Mouse (Mus musculus) limb, embryonic 13.5 days (tissue): ENCODE measurements around the gene Emilin2. TPM values are rescaled to one million over a fixed set of nuclear protein-coding genes. Genes with fewer than 3 reads are reported as not detected.

Experiments used
- ATAC-seq: fragments of 200-750 bp; cut with Nextera tagmentation; 2 replicates; pipeline ENCODE4 v1.8.0; 2017; ENCODE audit warnings: low read depth, moderate number of reproducible peaks, moderate TSS enrichment; ENCODE audit not compliant: low FRiP score
- H3K27ac ChIP-seq: fragments of 300-500 bp; sonication (generic); 2 replicates; pipeline ENCODE4 v1.5.1; 2015; ENCODE audit warnings: inconsistent platforms, mild to moderate bottlenecking, moderate library complexity
- H3K27me3 ChIP-seq: fragments of 300-500 bp; sonication (generic); 2 replicates; pipeline ENCODE4 v1.6.1; 2015; ENCODE audit warnings: mild to moderate bottlenecking, inconsistent platforms
- H3K36me3 ChIP-seq: fragments of 300-500 bp; sonication (generic); 2 replicates; pipeline ENCODE4 v1.6.1; 2015; ENCODE audit warnings: inconsistent platforms, mild to moderate bottlenecking, moderate library complexity
- H3K4me1 ChIP-seq: fragments of 300-500 bp; sonication (generic); 2 replicates; pipeline ENCODE4 v1.6.1; 2015; ENCODE audit warnings: inconsistent platforms
- H3K4me2 ChIP-seq: fragments of 300-500 bp; sonication (generic); replicated peaks from 2 replicates; pipeline ENCODE4 v1.6.1; 2015; ENCODE audit warnings: inconsistent platforms, mild to moderate bottlenecking, moderate library complexity
- H3K4me3 ChIP-seq: fragments of 300-500 bp; sonication (generic); 2 replicates; pipeline ENCODE4 v1.5.1; 2015; ENCODE audit warnings: moderate library complexity, mild to moderate bottlenecking, inconsistent platforms
- H3K9ac ChIP-seq: fragments of 300-500 bp; sonication (generic); 2 replicates; pipeline ENCODE4 v1.6.1; 2015; ENCODE audit warnings: mild to moderate bottlenecking, inconsistent platforms
- H3K9me3 ChIP-seq: fragments of 300-500 bp; sonication (generic); 2 replicates; pipeline ENCODE4 v1.6.1; 2016; ENCODE audit warnings: inconsistent platforms
- WGBS: fragments of 180-500 bp; shearing (Covaris S2); methylation state at CpG from one replicate; pipeline ENCODE4 v1.1.7; 2015; 5-methylcytosine and 5-hydroxymethylcytosine counted together
- polyA plus RNA-seq: library from polyadenylated mRNA; unstranded; fragments of >200 nt; fragmentation: Nextera tagmentation; extraction: Ambion mirVana; gene quantifications from 2 replicates; pipeline ENCODE4 v1.2.1, GENCODE M21; 2015

Gene Emilin2
- polyA plus RNA-seq, 1 experiment from 2014 or later = 19.1 TPM

DNA sequence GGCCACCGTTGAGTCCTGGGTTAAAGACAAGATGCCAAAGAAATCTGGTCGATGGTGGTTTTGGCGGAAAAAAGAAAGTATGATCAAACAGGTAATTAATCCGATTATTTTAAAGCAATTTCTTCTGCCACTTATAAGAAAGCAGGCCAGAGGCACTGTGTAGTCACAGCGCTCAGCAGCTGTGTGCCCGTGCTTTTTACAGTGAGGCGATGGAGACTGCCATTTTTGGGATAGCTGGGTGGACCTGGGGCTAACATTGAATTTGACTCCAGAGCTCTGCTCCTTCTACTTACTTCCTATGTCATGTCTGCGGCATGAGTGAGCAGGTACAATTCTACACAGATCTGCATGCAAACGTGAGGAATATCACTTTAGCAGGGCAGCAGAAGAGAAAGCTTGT, 71.0 kb downstream of the Emilin2 start:
- 91% methylated on average over 9 of the region's 9 CpGs for WGBS
- Histone ChIP-seq H3K36me3 (peaks cover 95% of the 10 kb centered on the region), H3K4me2 (no peak overlapping the region), H3K4me3 (no peak overlapping the region), H3K9ac (no peak overlapping the region), H3K27ac (no peak overlapping the region), H3K9me3 (no peaks in the 10 kb centered on the region), H3K27me3 (no peaks in the 10 kb centered on the region), H3K4me1 (no peaks in the 10 kb centered on the region)
- no peak for ATAC-seq

DNA sequence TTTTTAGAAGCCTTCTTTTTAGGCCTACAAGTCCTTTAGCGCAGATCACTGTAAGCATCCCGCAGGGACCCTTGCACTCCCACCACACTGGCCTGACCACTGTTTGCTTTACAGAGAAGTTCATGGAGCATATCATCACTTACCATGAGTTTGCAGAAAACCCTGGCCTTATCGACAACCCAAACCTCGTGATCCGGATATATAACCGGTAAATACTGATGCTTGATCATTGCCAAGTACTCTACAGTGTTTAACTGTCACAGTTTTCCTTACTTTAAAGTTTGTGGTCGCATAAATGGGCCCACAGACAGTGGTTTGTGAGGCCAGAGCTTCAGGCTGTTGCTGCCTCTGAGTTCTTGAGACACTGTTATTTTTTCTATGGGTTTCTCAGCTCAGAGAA, 73.3 kb downstream of the Emilin2 start:
- H3K27me3 ChIP-seq = no peaks in the 10 kb centered on the region
- H3K4me3 ChIP-seq = no peak overlapping the region
- no peak overlapping the region for H3K27ac ChIP-seq
- ATAC-seq = no peak
- H3K4me1 ChIP-seq = no peaks in the 10 kb centered on the region
- H3K9me3 ChIP-seq = no peaks in the 10 kb centered on the region
- peaks cover 89% of the 10 kb centered on the region for H3K36me3 ChIP-seq
- WGBS = 94% methylated on average over 7 of the region's 7 CpGs
- no peak overlapping the region for H3K4me2 ChIP-seq
- H3K9ac ChIP-seq = no peak overlapping the region

DNA sequence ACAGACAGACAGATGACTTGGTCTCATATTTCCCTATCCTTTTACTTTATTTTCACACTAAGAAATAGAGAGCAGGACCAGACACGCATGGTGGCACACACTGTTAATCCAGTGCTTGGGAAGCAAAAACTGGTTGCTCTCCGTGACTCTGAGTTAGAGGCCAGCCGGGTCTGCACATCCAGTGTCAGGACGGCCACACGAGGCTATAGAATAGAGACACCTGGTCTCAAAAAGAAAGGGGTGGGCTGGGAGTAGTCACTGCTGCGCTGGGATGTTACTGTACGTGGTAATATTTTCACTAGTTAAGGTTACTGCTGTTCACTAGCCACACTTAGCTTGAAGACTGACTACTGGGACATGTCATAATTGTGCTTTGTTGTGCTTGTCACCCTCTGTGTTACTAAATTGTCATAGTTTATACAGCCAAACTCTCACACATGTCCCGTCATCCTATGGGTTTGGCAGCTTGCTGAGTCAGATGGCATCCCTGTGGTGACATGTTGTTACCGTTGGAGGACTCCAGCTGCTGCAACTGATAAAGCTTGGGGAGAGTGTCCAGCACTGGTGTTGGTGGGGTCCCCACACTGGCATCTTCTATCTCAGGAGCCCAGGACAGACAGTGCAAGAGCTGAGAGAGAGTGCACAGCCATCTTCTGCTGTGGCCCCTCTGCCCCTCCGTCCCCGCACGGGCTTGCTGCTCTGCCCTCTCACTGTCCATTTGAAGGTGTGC, 76.4 kb downstream of the Emilin2 start:
- peaks cover 82% of the 10 kb centered on the region for H3K36me3 ChIP-seq

DNA sequence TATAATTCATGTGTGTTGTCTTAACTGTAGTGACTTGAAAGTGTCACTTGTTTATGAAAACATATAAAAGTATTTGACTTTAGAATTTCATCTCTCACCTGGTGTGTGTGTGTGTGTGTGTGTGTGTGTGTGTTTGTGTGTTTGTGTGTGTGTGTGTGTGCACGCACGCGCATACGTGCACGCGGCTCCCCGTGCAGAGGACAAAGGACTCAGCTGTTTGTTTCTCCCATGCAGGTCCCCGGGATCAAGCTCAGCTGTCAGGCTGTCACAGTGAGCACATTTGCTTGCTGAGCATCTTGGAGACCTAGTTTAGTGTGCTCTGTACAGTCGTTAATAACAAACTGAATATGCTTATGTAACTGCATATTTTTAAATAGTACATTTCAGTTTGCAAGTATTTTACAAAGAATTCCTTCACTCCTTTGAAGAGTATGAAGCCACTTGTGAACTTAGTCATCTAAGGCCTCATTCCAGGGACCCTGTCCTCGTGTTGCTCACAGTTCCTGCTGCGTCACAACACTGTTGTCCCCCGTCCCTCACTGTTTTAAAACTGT, 77.7 kb downstream of the Emilin2 start:
- Histone ChIP-seq H3K4me3 (no peak overlapping the region), H3K36me3 (peaks cover 78% of the 10 kb centered on the region), H3K27ac (no peak overlapping the region), H3K4me2 (no peak overlapping the region), H3K4me1 (0 out of 2 replicates have a peak, but pooled peaks cover 6% of the 10 kb centered on the region), H3K9me3 (no peaks in the 10 kb centered on the region), H3K9ac (no peak overlapping the region), H3K27me3 (no peaks in the 10 kb centered on the region)
- 92% methylated on average over 12 of the region's 12 CpGs for WGBS
- ATAC-seq = no peak

More for the DNA sequence above, 76.4 kb downstream of the Emilin2 start:
- Histone ChIP-seq H3K4me3 (no peak overlapping the region), H3K4me2 (no peak overlapping the region), H3K27ac (no peak overlapping the region), H3K27me3 (no peaks in the 10 kb centered on the region), H3K9me3 (no peaks in the 10 kb centered on the region), H3K4me1 (no peaks in the 10 kb centered on the region), H3K9ac (no peak overlapping the region)
- no peak for ATAC-seq
- 86% methylated on average over 12 of the region's 12 CpGs for WGBS

DNA sequence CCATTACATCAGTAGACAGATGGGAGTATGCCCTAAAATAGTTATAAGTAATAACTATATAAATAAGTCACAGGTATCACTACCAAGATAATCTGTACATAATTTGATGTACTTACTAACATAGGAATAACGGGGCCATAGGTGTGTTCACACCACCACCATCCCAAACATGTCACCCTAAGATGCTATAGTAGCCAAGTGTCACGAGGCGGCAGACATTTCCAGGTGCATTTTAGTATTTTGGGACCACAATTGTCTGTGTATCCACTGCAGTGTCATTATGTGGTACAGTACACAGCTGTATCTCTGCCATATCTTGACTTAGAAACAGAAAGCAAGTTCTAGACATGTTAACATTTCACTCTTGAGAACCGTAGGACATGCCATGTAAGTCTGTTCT, 78.6 kb downstream of the Emilin2 start:
- Histone ChIP-seq H3K27ac (no peak overlapping the region), H3K9me3 (no peaks in the 10 kb centered on the region), H3K9ac (no peak overlapping the region), H3K27me3 (no peaks in the 10 kb centered on the region), H3K36me3 (peaks cover 69% of the 10 kb centered on the region), H3K4me3 (no peak overlapping the region), H3K4me2 (no peak overlapping the region), H3K4me1 (0 out of 2 replicates have a peak, but pooled peaks cover 6% of the 10 kb centered on the region)
- 96% methylated on average over 4 of the region's 4 CpGs for WGBS
- no peak for ATAC-seq

DNA sequence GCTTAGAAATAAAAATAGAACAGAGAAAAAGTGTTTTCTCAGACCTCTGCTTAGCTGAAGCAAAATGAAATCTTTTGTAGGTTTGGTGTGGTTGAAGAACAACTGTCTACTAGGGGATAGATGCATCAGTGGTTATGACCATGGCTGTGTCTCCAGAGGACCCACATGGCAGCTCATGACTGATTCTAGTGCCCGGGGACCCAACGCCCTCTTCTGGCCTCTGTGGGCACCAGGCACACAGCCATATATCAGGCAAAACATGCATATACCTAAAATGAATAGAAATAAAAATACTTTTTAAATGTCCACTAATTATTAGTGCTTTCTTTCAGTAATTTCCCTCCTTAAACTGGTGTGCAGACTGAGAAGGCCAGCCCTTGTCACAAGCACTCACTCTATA, 79.8 kb downstream of the Emilin2 start:
- Histone ChIP-seq H3K9me3 (no peaks in the 10 kb centered on the region), H3K4me1 (0 out of 2 replicates have a peak, but pooled peaks cover 6% of the 10 kb centered on the region), H3K27me3 (no peaks in the 10 kb centered on the region), H3K36me3 (peaks cover 64% of the 10 kb centered on the region), H3K27ac (no peak overlapping the region), H3K9ac (no peak overlapping the region), H3K4me2 (no peak overlapping the region), H3K4me3 (no peak overlapping the region)
- ATAC-seq = no peak
- WGBS = 86% methylated on average over 2 of the region's 2 CpGs

DNA sequence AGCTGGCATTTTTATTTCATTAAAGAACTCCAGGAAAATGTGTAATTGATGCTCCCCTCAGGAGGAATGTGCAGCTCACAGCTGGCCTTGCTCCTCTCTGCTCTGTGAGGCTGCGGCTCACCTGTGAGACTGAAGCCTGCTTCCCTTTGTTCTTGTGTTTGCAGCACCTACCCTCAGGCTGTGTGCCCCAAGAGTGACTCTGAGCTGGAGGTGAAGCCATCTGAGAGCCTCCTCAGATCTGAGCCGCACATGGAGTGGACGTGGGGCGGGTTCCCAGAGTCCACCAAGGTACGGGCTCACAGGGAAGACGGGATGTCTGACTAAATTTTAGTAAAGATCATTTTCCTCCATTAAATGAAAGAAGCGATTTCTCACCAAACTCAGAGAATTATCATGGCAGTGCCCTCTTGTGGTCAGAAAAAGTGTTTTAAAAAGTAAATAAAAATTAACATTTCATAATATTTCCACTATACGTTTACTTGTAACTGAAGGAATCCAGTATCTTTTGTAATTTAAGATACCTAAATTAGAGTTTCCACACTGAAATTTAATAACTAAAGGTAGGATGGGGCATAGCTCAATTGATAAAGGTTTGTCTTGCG, 81.6 kb downstream of the Emilin2 start:
- no peak overlapping the region for H3K4me3 ChIP-seq
- ATAC-seq = 0 out of 2 replicates have a peak, but pooled peaks have one; percentile 8
- no peak overlapping the region for H3K27ac ChIP-seq
- no peaks in the 10 kb centered on the region for H3K27me3 ChIP-seq
- WGBS = 60% methylated on average over 9 of the region's 9 CpGs
- H3K9ac ChIP-seq = no peak overlapping the region
- H3K4me1 ChIP-seq = 0 out of 2 replicates have a peak, but pooled peaks cover 6% of the 10 kb centered on the region
- no peaks in the 10 kb centered on the region for H3K9me3 ChIP-seq
- peaks cover 50% of the 10 kb centered on the region for H3K36me3 ChIP-seq
- H3K4me2 ChIP-seq = no peak overlapping the region

DNA sequence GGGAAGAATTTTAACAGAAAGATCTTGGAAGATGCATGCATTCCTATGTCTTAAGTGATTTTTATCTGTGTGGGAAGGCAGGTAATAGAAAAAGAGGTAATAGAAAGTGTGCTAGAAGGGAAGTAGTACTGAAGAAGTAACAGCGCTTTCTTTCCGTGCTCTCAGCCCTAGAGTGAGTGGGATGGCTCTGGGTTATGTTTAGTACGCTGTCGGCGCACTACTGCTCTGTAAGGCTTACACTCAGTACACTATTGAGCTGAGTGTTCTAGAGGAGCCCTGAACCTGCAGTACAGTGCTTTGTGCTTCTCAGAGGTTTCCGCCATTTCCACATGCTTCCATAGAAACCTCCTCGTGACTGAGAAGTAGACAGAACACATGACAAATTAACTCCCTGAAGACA, 83.1 kb downstream of the Emilin2 start:
- Histone ChIP-seq H3K4me2 (no peak overlapping the region), H3K27me3 (no peaks in the 10 kb centered on the region), H3K9me3 (no peaks in the 10 kb centered on the region), H3K27ac (no peak overlapping the region), H3K36me3 (peaks cover 52% of the 10 kb centered on the region), H3K4me1 (0 out of 2 replicates have a peak, but pooled peaks cover 6% of the 10 kb centered on the region), H3K4me3 (no peak overlapping the region), H3K9ac (no peak overlapping the region)
- WGBS = 85% methylated on average over 7 of the region's 7 CpGs
- no peak for ATAC-seq

DNA sequence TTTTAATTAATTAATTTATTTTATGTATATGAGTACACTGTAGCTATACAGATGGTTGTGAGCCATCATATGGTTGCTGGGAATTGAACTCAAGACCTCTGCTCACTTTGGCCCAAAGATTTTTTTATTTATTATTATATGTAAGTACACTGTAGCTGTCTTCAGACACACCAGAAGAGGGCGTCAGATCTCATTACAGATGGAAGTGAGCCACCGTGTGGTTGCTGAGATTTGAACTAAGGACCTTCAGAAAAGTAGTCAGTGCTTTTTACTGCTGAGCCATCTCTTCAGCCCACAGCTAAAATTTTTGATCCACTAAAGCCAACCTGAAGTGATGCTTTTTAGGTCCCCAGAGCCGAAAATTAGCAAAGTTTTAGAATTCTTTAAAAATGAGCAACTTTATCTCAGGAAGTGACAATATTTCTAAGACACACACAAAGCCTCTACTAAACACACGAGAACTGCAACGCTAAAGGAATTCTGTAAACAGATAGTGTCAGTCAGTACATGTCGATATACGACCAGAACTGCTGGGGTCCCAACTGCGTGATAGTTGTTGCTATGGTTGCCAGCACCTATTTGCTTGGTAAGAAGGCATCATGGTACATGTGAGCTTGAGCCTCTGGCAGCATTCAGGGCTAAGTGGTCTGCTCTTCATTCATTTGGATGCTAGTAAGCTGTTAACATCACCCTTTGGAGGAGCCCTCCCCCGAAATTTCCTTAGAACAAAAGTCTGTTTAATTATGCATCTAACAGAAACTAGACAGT, 84.5 kb downstream of the Emilin2 start:
- peaks cover 43% of the 10 kb centered on the region for H3K36me3 ChIP-seq
- 0 out of 2 replicates have a peak, but pooled peaks cover 6% of the 10 kb centered on the region for H3K4me1 ChIP-seq
- no peaks in the 10 kb centered on the region for H3K9me3 ChIP-seq
- no peak overlapping the region for H3K27ac ChIP-seq
- ATAC-seq = no peak
- no peak overlapping the region for H3K9ac ChIP-seq
- WGBS = 89% methylated on average over 9 of the region's 9 CpGs
- H3K4me3 ChIP-seq = no peak overlapping the region
- H3K4me2 ChIP-seq = no peak overlapping the region
- H3K27me3 ChIP-seq = no peaks in the 10 kb centered on the region

DNA sequence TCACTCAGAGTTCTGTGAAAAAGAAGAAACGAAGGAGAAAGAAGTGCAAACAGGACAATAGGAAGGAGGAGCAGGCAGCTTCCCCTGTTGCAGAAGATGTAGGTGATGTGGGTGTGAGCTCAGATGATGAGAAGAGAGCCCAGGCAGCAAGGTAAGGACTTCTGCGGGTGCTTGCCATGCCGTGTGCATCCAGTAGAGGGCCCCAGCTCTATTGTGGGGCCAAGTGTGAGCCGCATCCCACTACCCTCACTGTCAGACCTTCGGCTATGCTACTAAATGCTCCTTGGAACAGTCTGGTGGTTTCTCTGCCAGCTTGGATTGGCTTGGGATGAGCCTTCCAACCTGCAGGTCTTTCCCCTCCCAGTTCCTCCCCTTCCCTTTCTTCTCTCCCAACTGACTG, 86.7 kb downstream of the Emilin2 start:
- Histone ChIP-seq H3K36me3 (peaks cover 47% of the 10 kb centered on the region), H3K4me1 (0 out of 2 replicates have a peak, but pooled peaks cover 5% of the 10 kb centered on the region), H3K9ac (no peak overlapping the region)

DNA sequence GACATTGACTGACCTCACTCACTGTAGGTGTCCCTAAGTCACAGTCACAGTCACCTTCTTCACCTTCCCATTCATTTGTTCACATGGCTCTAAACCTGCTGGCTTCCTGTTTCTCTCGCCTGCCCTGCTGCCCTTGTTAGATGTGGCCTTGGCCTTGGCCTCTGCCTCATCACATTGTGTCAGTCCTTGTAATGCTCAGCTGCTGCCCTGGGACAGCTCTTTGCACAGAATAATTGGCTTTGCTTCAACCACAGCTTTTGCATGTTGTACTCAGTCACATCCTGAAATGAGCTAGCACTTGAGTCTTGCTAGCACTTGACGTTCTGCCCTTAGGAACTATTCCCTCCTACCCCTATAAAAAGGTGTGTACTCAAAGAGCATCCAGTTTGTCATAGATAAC, 87.3 kb downstream of the Emilin2 start:
- H3K9me3 ChIP-seq = no peaks in the 10 kb centered on the region

More for the DNA sequence above, 86.7 kb downstream of the Emilin2 start:
- Histone ChIP-seq H3K9me3 (no peaks in the 10 kb centered on the region), H3K27ac (no peak overlapping the region), H3K4me2 (no peak overlapping the region), H3K4me3 (no peak overlapping the region), H3K27me3 (no peaks in the 10 kb centered on the region)
- ATAC-seq = no peak
- WGBS = 46% methylated on average over 5 of the region's 5 CpGs

DNA sequence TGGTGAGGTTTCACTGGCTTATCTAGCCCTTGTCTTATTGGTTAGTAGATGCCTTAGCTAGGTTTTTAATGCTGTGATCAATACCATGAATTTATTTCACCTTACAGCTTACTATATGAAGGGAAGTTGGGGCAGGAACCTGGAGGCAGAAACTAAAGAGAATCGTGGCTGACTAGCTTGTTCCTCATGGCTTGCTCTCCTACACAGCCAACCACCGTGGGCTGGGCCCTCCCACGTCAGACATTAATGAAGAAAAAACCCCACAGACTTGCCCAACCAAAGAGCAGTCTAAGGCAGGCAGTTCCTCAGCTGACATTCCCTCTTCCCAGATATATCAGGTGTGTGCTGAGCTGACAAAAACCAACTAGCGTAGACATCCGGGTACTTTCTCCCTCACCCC, 88.1 kb downstream of the Emilin2 start:
- no peak overlapping the region for H3K27ac ChIP-seq
- no peak for ATAC-seq
- WGBS = 78% methylated on average over 5 of the region's 5 CpGs

More for the DNA sequence above, 87.3 kb downstream of the Emilin2 start:
- H3K9ac ChIP-seq = no peak overlapping the region
- H3K36me3 ChIP-seq = peaks cover 46% of the 10 kb centered on the region
- WGBS = 60% methylated on average over 2 of the region's 2 CpGs
- H3K4me1 ChIP-seq = no peaks in the 10 kb centered on the region
- H3K27ac ChIP-seq = no peak overlapping the region
- no peak for ATAC-seq
- H3K4me3 ChIP-seq = no peak overlapping the region
- no peak overlapping the region for H3K4me2 ChIP-seq
- no peaks in the 10 kb centered on the region for H3K27me3 ChIP-seq

More for the DNA sequence above, 88.1 kb downstream of the Emilin2 start:
- H3K27me3 ChIP-seq = no peaks in the 10 kb centered on the region
- H3K4me3 ChIP-seq = no peak overlapping the region
- H3K4me1 ChIP-seq = 0 out of 2 replicates have a peak, but pooled peaks cover 2% of the 10 kb centered on the region
- no peak overlapping the region for H3K4me2 ChIP-seq
- H3K9me3 ChIP-seq = no peaks in the 10 kb centered on the region
- no peak overlapping the region for H3K9ac ChIP-seq
- peaks cover 50% of the 10 kb centered on the region for H3K36me3 ChIP-seq
